Mouse (Mus musculus) lung, adult 18-20 months (tissue): ENCODE measurements around the gene Fryl.

ENCODE experiments used
- DNase-seq, 2 experiments: peaks; one replicate each; pipeline ENCODE4 v3.0.0; 2022; ENCODE audit warnings: mixed read lengths in 2 of 2

Fryl gene

DNA sequence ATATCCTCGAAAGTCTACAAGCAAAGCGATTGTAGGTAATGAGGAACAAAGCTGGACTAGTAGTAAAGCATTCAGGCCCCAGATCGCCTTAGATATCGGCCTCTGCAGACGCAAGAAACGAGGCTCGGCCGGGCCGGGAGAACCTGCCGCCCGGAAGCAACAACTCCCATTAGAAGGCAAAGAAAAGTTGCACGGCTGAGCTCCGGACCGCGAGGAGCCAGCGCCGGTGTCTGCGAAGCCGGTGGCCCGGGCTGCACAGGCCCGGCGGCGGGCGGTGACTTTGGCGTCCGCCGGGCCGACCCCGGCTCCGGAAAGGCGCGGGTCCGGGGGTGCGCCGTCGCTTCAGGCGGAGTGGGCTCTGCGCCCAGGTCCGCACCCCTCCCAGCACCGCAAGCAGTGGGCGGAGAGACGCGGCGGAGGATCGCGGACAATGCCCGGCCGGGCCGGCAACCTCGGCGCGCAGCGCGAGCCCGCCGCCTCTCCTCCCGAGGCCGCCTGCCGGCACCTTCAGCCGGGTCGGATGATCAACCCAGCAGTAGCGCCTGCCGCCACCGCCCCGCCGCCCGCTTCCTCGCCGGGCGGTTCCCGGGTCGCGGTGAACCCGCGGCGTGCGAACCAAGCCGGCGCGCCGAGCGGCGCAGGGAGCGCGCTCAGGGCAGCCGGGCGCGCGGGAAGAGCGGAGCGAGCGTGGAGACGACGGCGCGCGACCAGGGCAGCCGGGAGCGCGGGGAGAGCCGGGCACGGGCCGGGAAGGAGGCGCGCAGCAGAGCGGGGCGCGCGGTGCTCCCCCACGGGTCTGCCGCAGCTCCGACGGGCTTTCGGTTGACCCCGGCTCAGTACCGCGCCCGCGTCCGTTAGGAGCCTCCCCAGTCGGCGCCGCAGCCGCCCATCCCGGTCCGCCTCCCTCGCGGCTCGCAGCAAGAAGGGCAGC, 833 bp downstream of the Fryl start:
- peak; percentile 62 to 64 for DNase-seq

GRCm38 (mm10) chr5:73254660-73255059, 1.8 kb downstream of the Fryl start:
- peak in 1 of 2 experiments; percentile 21 for DNase-seq

DNA sequence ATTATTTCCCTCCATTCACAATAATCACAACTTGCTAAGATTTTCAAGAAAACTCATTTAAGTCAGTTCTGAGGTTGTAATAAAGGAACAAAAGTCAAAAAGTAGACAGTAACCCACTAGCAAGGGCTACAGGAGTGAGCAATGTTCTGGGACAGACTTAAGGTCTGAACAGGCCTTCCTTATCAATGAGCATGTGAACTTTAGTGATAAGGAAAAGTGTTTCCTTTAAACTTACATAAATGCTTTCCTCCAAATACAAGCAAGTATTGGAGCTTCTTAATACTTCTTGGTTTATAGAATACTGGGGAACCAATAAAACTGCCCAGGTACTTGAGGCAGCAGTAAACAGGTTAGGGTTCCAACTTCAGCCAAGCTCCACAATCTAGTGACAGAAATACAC, 3.7 kb downstream of the Fryl start:
- no peak for DNase-seq

DNA sequence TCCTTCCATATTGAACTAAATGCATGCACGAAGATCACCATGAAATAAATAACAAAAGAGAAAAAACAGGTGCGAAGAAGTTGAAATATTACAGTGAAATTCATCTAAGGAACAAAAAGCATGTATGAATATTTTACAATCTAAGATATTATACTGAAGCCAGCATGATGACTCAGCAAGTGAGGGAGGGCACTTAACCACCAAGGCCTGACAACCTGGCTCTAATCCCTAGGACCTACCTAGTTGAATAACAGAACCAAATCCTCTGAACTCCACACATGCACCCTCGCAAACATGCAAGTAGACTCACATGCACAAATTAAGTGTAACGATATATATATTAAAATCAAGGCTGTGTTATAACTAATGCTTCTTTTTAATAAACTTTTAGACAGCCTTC, 7.1 kb downstream of the Fryl start:
- no peak for DNase-seq

DNA sequence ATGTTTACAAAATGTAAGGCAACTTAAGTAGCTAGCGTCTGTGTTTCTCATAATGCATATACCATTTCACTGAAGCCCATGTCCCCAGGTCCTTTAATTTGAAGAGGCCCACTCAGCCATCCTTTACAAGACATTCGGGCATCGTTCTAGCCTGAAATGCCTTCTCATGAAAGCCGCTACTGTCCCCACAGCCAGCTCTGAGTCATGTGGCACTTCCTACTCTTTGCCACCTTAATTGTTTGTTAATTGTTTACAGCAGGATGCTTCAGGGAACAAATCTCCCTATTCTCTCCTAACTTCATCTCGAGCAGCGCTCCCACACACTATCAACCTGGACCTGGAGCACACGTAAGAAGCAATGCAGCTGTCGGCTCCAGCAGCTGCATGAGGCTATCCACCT, 8.2 kb downstream of the Fryl start:
- DNase-seq = no peak

GRCm38 (mm10) chr5:73246414-73246813, 10.0 kb downstream of the Fryl start:
- DNase-seq = no peak

GRCm38 (mm10) chr5:73244403-73244802, 12.0 kb downstream of the Fryl start:
- peak; percentile 60 to 73 for DNase-seq

DNA sequence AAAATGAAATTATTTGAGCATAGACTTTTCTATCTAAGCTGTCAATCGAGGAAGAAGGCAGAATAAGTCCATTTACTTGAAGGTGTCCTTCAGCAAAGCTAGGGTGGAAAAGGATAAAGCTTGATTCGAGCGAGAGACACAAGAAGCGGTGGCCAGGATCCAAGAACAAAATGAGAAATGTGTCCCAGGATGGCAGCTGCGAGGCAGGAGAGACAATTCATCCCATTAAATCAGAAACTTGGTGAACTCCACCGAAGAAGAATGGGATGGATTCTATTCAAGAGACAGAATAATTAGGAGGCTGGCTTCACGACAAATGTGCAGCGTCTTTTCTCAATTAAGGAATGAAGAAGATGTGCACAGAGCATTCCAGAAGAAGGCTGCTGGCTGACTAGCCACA, 14.5 kb downstream of the Fryl start:
- no peak for DNase-seq

- no peak for DNase-seq
Observed at GRCm38 (mm10) chr5:73241332-73241731, 15.1 kb downstream of the Fryl start.

DNA sequence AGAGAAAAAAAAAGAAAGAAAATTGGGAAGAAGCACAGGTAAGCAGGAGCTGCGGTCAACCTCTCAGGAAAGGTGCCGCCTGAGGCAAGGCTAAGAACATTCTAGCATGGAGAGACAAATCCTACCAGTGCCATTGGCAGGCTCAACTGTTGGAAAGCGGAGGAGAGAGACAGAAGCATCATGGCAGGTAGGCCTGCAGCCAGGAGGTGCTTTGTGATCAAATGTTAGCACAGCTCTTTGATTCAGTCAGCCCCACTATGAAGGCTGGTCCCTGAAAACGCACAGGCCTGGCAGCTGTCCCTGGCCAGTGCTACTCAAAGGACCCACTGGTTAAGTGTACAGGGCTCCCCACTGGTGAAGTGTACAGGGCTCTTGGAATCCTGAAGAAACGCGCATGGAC, 16.0 kb downstream of the Fryl start:
- no peak for DNase-seq

- DNase-seq = no peak
Observed at GRCm38 (mm10) chr5:73236894-73237334, 19.5 kb downstream of the Fryl start.

- no peak for DNase-seq
Observed at GRCm38 (mm10) chr5:73235201-73235600, 21.2 kb downstream of the Fryl start.

GRCm38 (mm10) chr5:73233018-73233881, 23.2 kb downstream of the Fryl start:
- DNase-seq = no peak

DNA sequence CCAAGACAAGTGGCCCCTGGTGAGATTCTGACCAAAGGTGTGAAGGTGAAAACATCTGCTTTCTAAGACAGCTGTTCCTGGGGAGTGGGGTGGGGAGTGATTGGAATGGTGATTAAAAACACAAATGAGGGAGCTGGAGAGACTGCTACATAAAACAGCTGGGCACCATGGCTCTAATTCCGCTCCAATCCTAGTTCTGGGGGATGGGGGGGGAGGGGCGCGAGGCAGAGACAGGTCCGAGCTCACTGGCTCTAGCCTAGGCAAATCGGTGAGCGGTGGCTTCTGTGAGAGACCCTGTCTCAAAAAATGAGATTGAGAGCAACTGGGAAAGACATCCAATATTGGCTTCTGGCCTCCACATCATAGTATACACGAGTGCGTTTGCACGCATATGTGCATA, 24.2 kb downstream of the Fryl start:
- no peak for DNase-seq

- DNase-seq = no peak
Observed at GRCm38 (mm10) chr5:73231835-73232234, 24.6 kb downstream of the Fryl start.

- DNase-seq = no peak
Observed at GRCm38 (mm10) chr5:73230171-73230570, 26.2 kb downstream of the Fryl start.

- no peak for DNase-seq
Observed at GRCm38 (mm10) chr5:73229467-73229866, 27.0 kb downstream of the Fryl start.

GRCm38 (mm10) chr5:73228291-73229049, 27.9 kb downstream of the Fryl start:
- no peak for DNase-seq

DNA sequence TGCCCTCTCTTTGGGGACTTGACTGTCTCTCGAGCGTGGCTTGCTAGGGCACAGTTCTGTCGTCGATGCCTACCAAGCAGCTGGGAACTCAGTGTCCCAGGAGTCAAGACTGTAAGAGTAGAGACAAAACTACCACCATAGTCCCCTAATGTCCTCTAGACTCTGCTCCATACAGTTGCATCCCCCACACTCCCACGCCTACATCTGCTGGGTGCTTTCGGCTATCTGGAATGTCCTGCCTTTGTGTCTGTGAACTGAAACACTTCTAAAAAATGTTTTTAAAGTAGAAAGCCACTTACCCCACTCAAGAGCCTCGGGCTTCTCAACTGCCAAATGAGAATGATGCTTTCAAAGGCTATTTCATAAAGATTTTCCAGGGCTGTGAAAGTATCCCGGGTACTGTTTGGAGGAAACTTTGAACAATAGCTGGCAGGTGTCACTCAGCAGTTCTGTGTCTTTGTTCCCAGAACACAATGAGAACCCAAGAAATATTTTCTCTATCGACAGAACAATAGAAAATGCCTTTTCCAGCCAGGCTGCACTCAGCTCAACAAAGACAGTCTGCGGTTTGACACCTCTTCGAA, 28.8 kb downstream of the Fryl start:
- DNase-seq = no peak

- DNase-seq = no peak
Observed at GRCm38 (mm10) chr5:73223065-73223464, 33.4 kb downstream of the Fryl start.

GRCm38 (mm10) chr5:73222397-73222796, 34.0 kb downstream of the Fryl start:
- DNase-seq = no peak

- DNase-seq = no peak
Observed at GRCm38 (mm10) chr5:73221826-73222225, 34.6 kb downstream of the Fryl start.

- no peak for DNase-seq
Observed at GRCm38 (mm10) chr5:73219716-73220115, 36.7 kb downstream of the Fryl start.
